Mouse (Mus musculus) CH12.LX (cell line): ENCODE measurements around the gene Ppp2r2c. TPM values are rescaled to one million over a fixed set of nuclear protein-coding genes. Genes with fewer than 3 reads are reported as not detected.

Experiments used
- DNase-seq: peaks from one replicate; pipeline ENCODE4 v3.0.0-alpha.2; 2013; ENCODE audit errors: extremely low read depth
- H3K27ac ChIP-seq: 2 replicates; pipeline ENCODE4 v1.5.1; 2012; ENCODE audit warnings: low read depth, mild to moderate bottlenecking, control low read depth, moderate library complexity; ENCODE audit not compliant: insufficient read depth
- H3K27me3 ChIP-seq: replicated peaks from 2 replicates; pipeline ENCODE3; 2012; ENCODE audit warnings: inconsistent platforms
- H3K36me3 ChIP-seq, 2 experiments: replicated peaks in 1 of 2; 2 replicates each; pipeline versions ENCODE3 to v1.6.1; 2012; ENCODE audit warnings: inconsistent platforms in 1 of 2, low read length in 1 of 2, mild to moderate bottlenecking in 1 of 2, mixed read lengths in 1 of 2, moderate library complexity in 1 of 2; ENCODE audit not compliant: control insufficient read depth in 1 of 2, insufficient read depth in 1 of 2
- H3K4me1 ChIP-seq, 2 experiments: 2 replicates each; pipeline ENCODE4 v1.6.1; 2012; ENCODE audit warnings: inconsistent platforms in 1 of 2, moderate library complexity in 1 of 2; ENCODE audit not compliant: insufficient read depth in 2 of 2, control insufficient read depth in 1 of 2
- H3K4me2 ChIP-seq: 2 replicates; pipeline ENCODE4 v1.6.1; 2012; ENCODE audit warnings: low read depth, mild to moderate bottlenecking, control low read depth; ENCODE audit not compliant: poor library complexity, insufficient read depth, severe bottlenecking
- H3K4me3 ChIP-seq, 3 experiments: fragments of 150-350 bp in 1 of 3; sonication (generic) in 1 of 3; replicated peaks in 1 of 3; 2 replicates each; pipeline versions ENCODE3 to v1.5.1; 2011 to 2012; ENCODE audit warnings: low read depth in 2 of 3, low read length in 2 of 3, mild to moderate bottlenecking in 2 of 3, moderate library complexity in 2 of 3, control low read depth in 1 of 3, improper control_type of control experiment in 1 of 3, inconsistent platforms in 1 of 3, mixed read lengths in 1 of 3; ENCODE audit not compliant: poor library complexity in 1 of 3
- H3K79me2 ChIP-seq: replicated peaks from 2 replicates; pipeline ENCODE4 v1.6.1; 2012; ENCODE audit warnings: mild to moderate bottlenecking, moderate library complexity; ENCODE audit not compliant: control insufficient read depth, poor library complexity, insufficient read depth, severe bottlenecking; ENCODE audit errors: extremely low read depth
- H3K9ac ChIP-seq: 2 replicates; pipeline ENCODE4 v1.6.1; 2012; ENCODE audit warnings: low read depth, mild to moderate bottlenecking, control low read depth, moderate library complexity; ENCODE audit not compliant: insufficient read depth
- H3K9me3 ChIP-seq: replicated peaks from 2 replicates; pipeline ENCODE3; 2012; ENCODE audit warnings: low read length, inconsistent platforms, mixed read lengths
- BHLHE40 ChIP-seq: IDR thresholded peaks from 2 replicates; pipeline ENCODE4 v1.6.1; 2011; ENCODE audit warnings: mild to moderate bottlenecking, low read depth, low read length, improper control_type of control experiment
- CHD1 ChIP-seq: IDR thresholded peaks from 2 replicates; pipeline ENCODE4 v1.6.1; 2012; ENCODE audit warnings: low read depth, low read length, improper control_type of control experiment, inconsistent platforms
- CTCF ChIP-seq, 2 experiments: IDR thresholded peaks in 1 of 2; conservative IDR thresholded peaks in 1 of 2; 2 replicates each; pipeline ENCODE4 v1.5.1; 2011 to 2012; ENCODE audit warnings: low read depth in 2 of 2, low read length in 2 of 2, improper control_type of control experiment in 1 of 2, inconsistent platforms in 1 of 2, mild to moderate bottlenecking in 1 of 2, moderate library complexity in 1 of 2
- E2F4 ChIP-seq: IDR thresholded peaks from 2 replicates; pipeline ENCODE4 v1.6.1; 2011; ENCODE audit warnings: low read depth, low read length, improper control_type of control experiment; ENCODE audit not compliant: insufficient replicate concordance
- ELF1 ChIP-seq: IDR thresholded peaks from 2 replicates; pipeline ENCODE4 v1.6.1; 2014; ENCODE audit warnings: low read depth, mild to moderate bottlenecking, inconsistent platforms, low read length, improper control_type of control experiment
- EP300 ChIP-seq: IDR thresholded peaks from 2 replicates; pipeline ENCODE4 v1.6.1; 2011; ENCODE audit warnings: low read length, improper control_type of control experiment
- GABPA ChIP-seq: IDR thresholded peaks from 2 replicates; pipeline ENCODE4 v1.6.1; 2012; ENCODE audit warnings: low read depth, low read length, improper control_type of control experiment, inconsistent platforms; ENCODE audit not compliant: insufficient replicate concordance
- HCFC1 ChIP-seq: IDR thresholded peaks from 2 replicates; pipeline ENCODE4 v1.6.1; 2012; ENCODE audit warnings: low read depth, mild to moderate bottlenecking, inconsistent platforms, low read length, improper control_type of control experiment
- IRF4 ChIP-seq: IDR thresholded peaks from 2 replicates; pipeline ENCODE4 v1.6.1; 2014; ENCODE audit warnings: low read depth, mild to moderate bottlenecking, inconsistent platforms, low read length, improper control_type of control experiment
- JUN ChIP-seq: IDR thresholded peaks from 2 replicates; pipeline ENCODE4 v1.6.1; 2011; ENCODE audit warnings: low read depth, mild to moderate bottlenecking, low read length, improper control_type of control experiment, moderate library complexity; ENCODE audit not compliant: insufficient read depth
- MAFK ChIP-seq: IDR thresholded peaks from 2 replicates; pipeline ENCODE4 v1.6.1; 2011; ENCODE audit warnings: low read length, improper control_type of control experiment; ENCODE audit not compliant: insufficient replicate concordance
- MAX ChIP-seq: IDR thresholded peaks from 2 replicates; pipeline ENCODE4 v1.6.1; 2011; ENCODE audit warnings: low read length, improper control_type of control experiment
- MAZ ChIP-seq: IDR thresholded peaks from 2 replicates; pipeline ENCODE4 v1.6.1; 2012; ENCODE audit warnings: low read depth, mild to moderate bottlenecking, inconsistent platforms, low read length, improper control_type of control experiment, moderate library complexity
- MXI1 ChIP-seq: IDR thresholded peaks from 2 replicates; pipeline ENCODE4 v1.6.1; 2011; ENCODE audit warnings: mild to moderate bottlenecking, low read depth, low read length, improper control_type of control experiment
- NRF1 ChIP-seq: IDR thresholded peaks from 2 replicates; pipeline ENCODE4 v1.6.1; 2014; ENCODE audit warnings: low read depth, mild to moderate bottlenecking, inconsistent platforms, low read length, improper control_type of control experiment, moderate library complexity
- POLR2A ChIP-seq: IDR thresholded peaks from 2 replicates; pipeline ENCODE4 v1.6.1; 2011; ENCODE audit warnings: low read depth, mild to moderate bottlenecking, improper control_type of control experiment, low read length
- POLR2AphosphoS2 ChIP-seq: IDR thresholded peaks from 2 replicates; pipeline ENCODE4 v1.6.1; 2011; ENCODE audit warnings: low read depth, low read length, improper control_type of control experiment
- RAD21 ChIP-seq: IDR thresholded peaks from 2 replicates; pipeline ENCODE4 v1.6.1; 2011; ENCODE audit warnings: low read depth, mild to moderate bottlenecking, low read length, improper control_type of control experiment, moderate library complexity
- RCOR1 ChIP-seq: conservative IDR thresholded peaks from 2 replicates; pipeline ENCODE4 v1.6.1; 2012; ENCODE audit warnings: low read depth, mild to moderate bottlenecking, inconsistent platforms, low read length, improper control_type of control experiment
- SIN3A ChIP-seq: IDR thresholded peaks from 2 replicates; pipeline ENCODE4 v1.6.1; 2012; ENCODE audit warnings: low read length, improper control_type of control experiment, inconsistent platforms
- SMC3 ChIP-seq: IDR thresholded peaks from 2 replicates; pipeline ENCODE4 v1.6.1; 2011; ENCODE audit warnings: low read depth, low read length, improper control_type of control experiment
- TCF12 ChIP-seq: IDR thresholded peaks from 2 replicates; pipeline ENCODE4 v1.6.1; 2014; ENCODE audit warnings: low read depth, mild to moderate bottlenecking, inconsistent platforms, low read length, improper control_type of control experiment
- USF2 ChIP-seq: conservative IDR thresholded peaks from 2 replicates; pipeline ENCODE4 v1.6.1; 2011; ENCODE audit warnings: low read depth, low read length, improper control_type of control experiment
- ZKSCAN1 ChIP-seq: IDR thresholded peaks from 2 replicates; pipeline ENCODE4 v1.6.1; 2012; ENCODE audit warnings: low read depth, inconsistent platforms, low read length, improper control_type of control experiment, borderline replicate concordance
- ZMIZ1 ChIP-seq: IDR thresholded peaks from 2 replicates; pipeline ENCODE4 v1.6.1; 2012; ENCODE audit warnings: low read depth, mild to moderate bottlenecking, inconsistent platforms, low read length, improper control_type of control experiment
- dilution Hi-C: fragments of 300-500 bp; cut with MboI; formaldehyde crosslinking; loops from 2 replicates; pipeline ENCODE4 v1.14.3; 2020; ENCODE audit warnings: low sequenced_read_pairs; ENCODE audit not compliant: extremely low pct_unique_long_range_greater_than_20kb, extremely low pct_ligation_motif_present
- in situ Hi-C: fragments of 300-500 bp; cut with MboI; formaldehyde crosslinking; loops from 3 replicates; pipeline ENCODE4 v1.14.3; 2019; ENCODE audit warnings: low sequenced_read_pairs, low pct_ligation_motif_present, low pct_unique_long_range_greater_than_20kb, mixed read lengths
- polyA plus RNA-seq: library from polyadenylated mRNA; unstranded; fragments of >175 nt; gene quantifications from 2 replicates; pipeline ENCODE4 v1.2.1, GENCODE M21; 2012; ENCODE audit warnings: low read depth; ENCODE audit not compliant: insufficient read length
- total RNA-seq, 2 experiments: library from RNA; depleted of rRNA; stranded (reverse); fragments of 300-350 nt in 1 of 2; fragments of >200 nt in 1 of 2; gene quantifications; 2 replicates each; pipeline ENCODE4 v1.2.3; 2012 to 2014

Ppp2r2c gene
- total and polyA plus RNA-seq, 3 experiments = 0.07 to 0.21 TPM; not detected in 1

DNA sequence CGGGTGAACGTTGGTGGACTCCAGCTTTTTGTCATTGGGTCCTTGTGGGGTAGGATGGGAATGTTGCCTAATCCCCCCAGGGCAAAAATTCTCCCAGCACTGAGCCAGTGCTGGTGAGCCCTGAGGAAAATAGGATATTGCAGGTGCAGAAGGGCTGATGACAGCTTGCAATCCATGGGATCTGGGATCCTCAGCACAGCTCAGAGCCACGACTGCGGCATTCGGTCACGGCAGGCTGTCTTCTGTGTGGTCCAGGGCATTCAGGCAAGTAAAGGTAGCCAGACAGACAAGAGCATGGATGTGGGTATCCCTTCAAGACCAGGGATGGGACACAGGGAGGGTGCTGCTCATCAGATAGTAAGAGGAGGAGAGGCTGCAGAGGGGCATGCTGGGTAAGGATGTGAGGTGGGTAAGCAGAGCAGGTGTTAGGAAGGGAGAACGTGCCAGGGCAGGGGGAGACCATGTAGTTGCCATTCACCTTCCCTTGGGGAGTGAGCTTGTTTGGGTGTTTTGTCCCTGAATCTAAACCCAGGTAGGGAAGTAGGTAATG lies 1.5 kb upstream of the Ppp2r2c start:
- dilution Hi-C loops = no loop called here
- TF ChIP-seq IRF4 (no peak), MAZ (no peak), USF2 (no peak), GABPA (no peak), RAD21 (no peak), CTCF (conservative IDR thresholded peaks at IDR 0.05 in 1 of 2, IDR thresholded peaks at IDR 0.05 in 1 of 2; ENCODE audit: low read depth in 2 of 2, low read length in 2 of 2) (no peak), ELF1 (no peak)
- TF ChIP-seq, all 38 proteins: peak for 0
- Histone ChIP-seq H3K27me3 (peaks cover 66% of the 10 kb centered on the region), H3K36me3 (no peaks in the 10 kb centered on the region), H3K27ac (no peak overlapping the region), H3K4me1 (no peaks in the 10 kb centered on the region), H3K79me2 (no peaks in the 10 kb centered on the region), H3K9me3 (peaks cover 29% of the 10 kb centered on the region), H3K4me2 (no peak overlapping the region), H3K4me3 (no peak overlapping the region), H3K9ac (no peak overlapping the region)
- DNase-seq = no peak
- in situ Hi-C loops = no loop called here

DNA sequence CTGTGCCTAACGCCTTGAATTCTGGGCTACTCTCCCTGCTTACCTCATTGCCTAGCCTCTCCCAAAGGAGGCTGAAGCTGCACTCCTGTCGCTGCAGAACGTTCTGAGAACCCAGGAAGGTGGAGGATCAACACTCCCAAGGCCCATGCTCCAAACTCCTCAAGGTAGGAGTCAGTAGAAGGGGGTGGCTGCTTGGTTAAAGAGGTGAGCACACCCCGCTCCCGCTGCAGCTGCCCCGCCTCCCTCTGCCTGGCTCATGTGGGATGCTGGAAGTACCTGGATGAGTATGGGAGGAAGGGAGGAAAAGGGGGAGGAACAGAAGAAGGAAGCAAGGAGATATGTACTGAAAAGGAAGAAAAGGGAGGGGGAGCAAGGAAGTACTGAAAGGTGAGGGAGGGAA lies 752 bp upstream of the Ppp2r2c start:
- dilution Hi-C loops = no loop called here

GRCm38 (mm10) chr5:36869186-36869577 lies 869 bp downstream of the Ppp2r2c start:
- no peaks in the 10 kb centered on the region for H3K36me3 ChIP-seq
- no peak for DNase-seq
- H3K9ac ChIP-seq = no peak overlapping the region
- H3K27ac ChIP-seq = no peak overlapping the region
- H3K27me3 ChIP-seq = peaks cover 62% of the 10 kb centered on the region
- no peaks in the 10 kb centered on the region for H3K79me2 ChIP-seq
- no peaks in the 10 kb centered on the region for H3K4me1 ChIP-seq
- no peak overlapping the region for H3K4me3 ChIP-seq
- dilution Hi-C loops = no loop called here
- in situ Hi-C loops = no loop called here
- no peak overlapping the region for H3K4me2 ChIP-seq
- TF ChIP-seq CHD1 = no peak
- TF ChIP-seq MXI1 = no peak
- no peak for TF ChIP-seq ZMIZ1
- no peak for TF ChIP-seq ZKSCAN1
- TF ChIP-seq HCFC1 = no peak
- no peak for TF ChIP-seq TCF12
- no peak for TF ChIP-seq RCOR1
- no peak for TF ChIP-seq MAX
- no peak for TF ChIP-seq SMC3
- no peak for TF ChIP-seq E2F4
- no peak for TF ChIP-seq POLR2AphosphoS2
- no peak for TF ChIP-seq JUN
- TF ChIP-seq NRF1 = no peak
- no peak for TF ChIP-seq SIN3A
- no peak for TF ChIP-seq USF2
- TF ChIP-seq EP300 = no peak
- TF ChIP-seq, all 38 proteins: peak for 0
- peaks cover 29% of the 10 kb centered on the region for H3K9me3 ChIP-seq

More for the DNA sequence above, 752 bp upstream of the Ppp2r2c start:
- no peak overlapping the region for H3K9ac ChIP-seq
- H3K36me3 ChIP-seq = no peaks in the 10 kb centered on the region
- in situ Hi-C loops = no loop called here
- H3K27me3 ChIP-seq = peaks cover 64% of the 10 kb centered on the region
- H3K4me3 ChIP-seq = no peak overlapping the region
- no peak overlapping the region for H3K27ac ChIP-seq
- no peaks in the 10 kb centered on the region for H3K4me1 ChIP-seq
- H3K9me3 ChIP-seq = peaks cover 29% of the 10 kb centered on the region
- no peaks in the 10 kb centered on the region for H3K79me2 ChIP-seq
- H3K4me2 ChIP-seq = no peak overlapping the region
- DNase-seq = no peak
- no peak for TF ChIP-seq HCFC1
- no peak for TF ChIP-seq MAFK
- TF ChIP-seq E2F4 = no peak
- no peak for TF ChIP-seq RCOR1
- TF ChIP-seq BHLHE40 = no peak
- no peak for TF ChIP-seq EP300
- TF ChIP-seq ZMIZ1 = no peak
- no peak for TF ChIP-seq MAZ
- TF ChIP-seq POLR2A = no peak
- TF ChIP-seq MAX = no peak
- no peak for TF ChIP-seq GABPA
